Mouse (Mus musculus) left cerebral cortex, postnatal 25 days (tissue): ENCODE measurements at regions not wholly inside any gene's neighbourhood (a gene's known extent, or its start where the extent isn't known, plus 50 kb on each side); places are given as distances from the start of the nearest gene placed in this dataset.
"Not testable (repeated sequence)": the region's sequence is repeated elsewhere in the genome, so short reads cannot be mapped to it uniquely, and the experiment has no call there.

Experiments
- DNase-seq, 2 experiments: peaks; one replicate each; pipeline ENCODE4 v3.0.0; 2022; ENCODE audit warnings: low spot score in 2 of 2, mixed read lengths in 1 of 2
- intact Hi-C: fragments of 180-260 bp; cut with DNase I; formaldehyde crosslinking; loops from one replicate; pipeline ENCODE4 v1.15.1; 2025

DNA sequence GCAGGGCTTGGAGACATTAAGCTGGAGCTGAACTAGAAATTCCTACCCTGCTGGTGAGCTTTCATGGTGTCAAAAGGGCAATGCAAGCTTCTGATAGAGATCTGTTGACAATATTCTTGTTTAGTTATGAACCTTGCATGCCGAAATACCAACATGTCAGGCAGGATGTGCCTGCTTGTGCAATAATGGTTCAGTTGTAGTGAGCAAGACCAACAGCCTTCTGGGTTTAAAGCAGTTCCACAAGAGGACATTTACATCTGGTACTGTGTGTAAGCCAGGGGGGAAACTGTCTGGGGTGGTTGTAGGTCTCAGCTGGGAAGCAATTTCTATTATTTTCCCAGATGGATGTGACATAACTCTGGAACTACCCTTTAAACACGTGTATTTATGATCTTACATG lies 987.6 kb upstream of the Gm38303 start:
- intact Hi-C loops = no loop called here
- no peak for DNase-seq

DNA sequence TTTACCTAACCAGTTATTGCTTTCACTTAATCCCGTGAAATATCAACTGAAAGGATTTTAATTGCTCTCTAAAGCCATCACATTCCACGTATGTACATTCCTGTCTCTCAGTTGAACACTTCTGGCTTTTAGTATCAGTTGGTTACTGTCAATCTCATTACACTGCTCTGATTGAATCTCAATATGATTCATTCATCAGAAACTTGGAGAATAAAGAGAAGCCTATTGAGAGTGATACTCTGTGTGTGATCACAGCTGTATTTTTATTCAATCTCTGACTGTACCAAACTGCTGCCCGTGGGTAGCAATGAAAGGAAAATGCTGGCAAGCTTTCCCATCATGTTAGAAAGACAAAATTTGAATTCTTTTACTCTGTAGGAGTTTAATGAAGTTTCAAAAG lies 957.5 kb upstream of the Gm38303 start:
- peak in 1 of 2 experiments; percentile 21 for DNase-seq
- intact Hi-C loops = no loop called here

DNA sequence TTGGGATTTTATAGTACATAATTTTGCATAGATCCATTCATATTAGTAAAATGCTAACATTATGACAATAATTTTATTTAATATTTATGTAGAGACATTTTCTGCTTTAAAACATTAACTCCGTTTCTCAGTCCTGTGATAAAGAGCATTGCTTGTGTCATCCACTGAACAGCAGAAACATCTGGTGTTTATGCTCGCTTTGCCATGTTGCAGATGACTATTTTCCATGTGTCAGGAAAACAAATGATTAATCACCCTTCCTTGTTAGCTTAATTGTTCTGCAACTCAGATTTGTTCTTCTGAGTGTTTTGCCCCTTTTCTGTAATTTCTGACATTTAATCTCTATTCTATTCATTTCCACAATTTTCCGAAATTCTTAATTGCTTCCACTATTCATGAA lies 925.6 kb upstream of the Gm38303 start:
- DNase-seq = no peak

DNA sequence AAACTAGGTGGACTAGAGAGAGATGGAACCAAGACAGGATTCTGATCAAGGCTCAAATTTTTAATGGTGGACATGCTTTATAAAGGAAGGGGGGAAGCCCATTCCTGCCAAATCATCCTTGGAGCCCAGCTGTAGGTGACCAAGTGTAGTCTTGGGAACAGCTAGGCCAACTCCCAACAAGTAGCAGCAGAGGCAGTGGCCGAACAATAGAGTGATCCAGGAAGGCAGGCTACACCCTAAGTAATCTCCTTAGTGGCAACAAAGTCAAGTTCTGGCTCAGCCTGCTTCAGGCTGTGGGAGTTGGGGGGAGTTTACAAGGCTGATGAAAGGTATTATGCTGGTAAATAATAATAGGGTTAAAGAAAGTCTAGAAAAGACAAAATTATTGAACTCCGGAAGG lies 878.5 kb upstream of the Gm38303 start:
- intact Hi-C loops = no loop called here
- DNase-seq = no peak

More for the DNA sequence above, 925.6 kb upstream of the Gm38303 start:
- intact Hi-C loops = no loop called here

DNA sequence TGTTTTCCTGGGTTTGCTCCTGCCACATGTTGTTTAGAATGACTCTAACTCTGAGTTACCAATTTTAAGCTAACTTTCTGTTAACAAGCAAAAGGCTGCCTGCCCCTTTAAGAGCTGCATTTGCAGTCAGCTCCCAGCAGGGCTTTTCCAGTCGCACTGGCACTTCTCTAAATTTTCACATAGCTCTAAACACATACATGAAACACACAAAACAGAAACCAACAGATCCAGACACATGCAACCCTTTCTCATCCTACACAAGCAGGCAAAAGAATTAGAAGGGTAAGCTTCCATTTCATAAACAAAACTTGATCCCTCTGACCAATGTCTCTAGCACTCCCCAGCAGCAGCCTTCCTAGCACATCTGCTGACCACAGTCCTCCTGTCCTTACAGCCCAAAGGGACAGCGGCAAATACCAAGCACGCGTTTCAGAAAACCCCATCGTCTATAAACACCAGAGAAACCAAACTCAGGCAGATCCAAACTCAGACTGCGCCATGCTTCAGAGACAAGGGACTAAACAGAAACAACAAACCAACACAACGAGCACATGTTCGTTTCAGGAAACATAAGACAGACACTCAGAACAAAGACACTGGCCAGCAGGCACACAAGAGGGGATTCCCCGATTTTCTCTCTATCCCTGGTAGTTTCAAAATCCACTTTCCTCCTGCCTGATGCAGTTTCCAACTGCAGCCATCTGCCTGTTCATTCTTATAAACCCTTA lies 877.6 kb upstream of the Gm38303 start:
- DNase-seq, intact Hi-C loops: not testable (repeated sequence)

DNA sequence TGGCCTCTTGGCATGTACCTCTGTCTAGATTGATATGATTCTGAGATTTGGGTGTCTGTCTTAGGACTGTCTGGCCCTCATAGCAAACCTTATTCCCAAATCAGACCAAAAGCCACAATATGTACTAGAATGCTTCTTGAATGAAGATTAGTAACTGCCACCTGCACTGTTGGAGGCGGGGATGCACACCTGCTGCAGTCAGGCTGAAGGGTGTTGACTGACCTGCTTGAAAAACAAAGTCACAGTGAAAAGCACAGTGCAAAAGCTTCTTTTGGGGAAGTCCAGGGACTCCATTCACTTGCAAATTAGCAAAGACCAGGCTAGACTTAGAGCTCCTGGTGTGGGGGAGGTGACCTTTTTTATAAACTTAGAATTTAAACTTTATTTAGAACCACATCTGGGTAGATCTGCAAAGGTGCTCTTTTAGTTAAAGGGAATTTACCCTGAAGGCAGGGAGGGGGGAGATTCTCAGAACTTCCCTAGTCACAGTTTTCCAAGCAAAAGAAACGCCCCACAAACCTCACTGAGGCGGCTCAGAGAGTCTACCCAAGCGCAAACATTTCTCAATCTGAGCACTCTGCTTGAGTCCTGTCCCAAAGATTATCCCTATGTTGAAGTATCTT lies 876.9 kb upstream of the Gm38303 start:
- intact Hi-C loops, DNase-seq: not testable (repeated sequence)

DNA sequence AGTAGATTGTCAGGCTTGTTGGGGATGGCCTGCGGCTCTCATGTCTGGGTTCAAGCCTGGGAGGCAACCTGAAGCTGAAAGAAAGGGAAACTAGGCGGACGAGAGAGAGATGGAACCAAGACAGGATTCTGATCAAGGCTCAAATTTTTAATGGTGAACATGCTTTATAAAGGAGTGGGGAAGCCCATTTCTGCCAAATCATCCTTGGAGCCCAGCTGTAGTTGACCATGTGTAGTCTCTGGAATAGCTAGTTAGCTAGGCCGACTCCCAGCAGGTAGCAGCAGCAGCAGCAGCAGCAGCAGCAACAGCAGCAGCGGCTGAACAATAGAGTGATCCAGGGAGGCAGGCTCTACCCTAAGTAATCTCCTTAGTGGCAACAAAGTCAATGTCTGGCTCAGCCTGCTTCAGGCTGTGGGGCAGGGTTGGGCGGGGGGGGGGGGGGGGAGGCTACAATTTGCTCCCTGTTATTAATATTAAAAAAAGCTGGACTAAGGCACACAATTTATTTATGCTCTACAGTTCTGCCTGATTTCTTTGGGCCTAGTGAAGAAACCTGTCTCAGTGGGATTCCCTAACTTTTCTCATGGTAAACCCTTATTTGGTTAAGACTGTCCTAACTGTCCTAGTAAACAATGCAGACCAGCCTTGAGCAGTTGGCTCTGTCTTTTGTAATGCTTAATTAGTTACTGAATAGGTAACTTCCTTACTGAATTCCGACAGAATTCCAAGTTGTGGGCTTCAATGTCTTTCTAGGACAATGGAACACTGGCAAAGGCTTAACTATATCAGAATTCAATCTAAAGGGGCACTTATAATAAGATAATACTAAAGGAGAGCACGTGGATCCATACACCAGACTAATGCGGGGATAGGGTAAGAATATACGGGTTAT lies 875.7 kb upstream of the Gm38303 start:
- intact Hi-C loops, DNase-seq: not testable (repeated sequence)

DNA sequence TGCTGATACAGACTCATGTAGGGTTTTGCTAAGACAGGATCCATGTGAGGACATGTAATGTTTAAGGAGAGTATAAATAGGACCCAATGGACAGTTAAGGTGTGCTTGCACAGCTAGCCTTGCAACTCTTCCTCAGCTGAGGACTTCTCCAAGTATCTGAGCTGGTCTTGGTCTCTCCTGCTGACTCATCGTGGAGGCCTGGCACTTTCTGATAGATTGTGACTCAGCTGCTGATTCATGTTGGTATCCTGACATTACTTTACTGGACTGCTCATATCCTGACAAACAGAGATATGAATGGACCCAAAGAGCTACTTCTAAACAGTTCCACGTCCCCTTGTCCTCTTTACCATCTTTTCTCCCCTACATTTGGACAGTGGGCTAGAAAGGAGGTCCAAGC lies 838.5 kb upstream of the Gm38303 start:
- peak in 1 of 2 experiments; percentile 8 for DNase-seq
- intact Hi-C loops = no loop called here

DNA sequence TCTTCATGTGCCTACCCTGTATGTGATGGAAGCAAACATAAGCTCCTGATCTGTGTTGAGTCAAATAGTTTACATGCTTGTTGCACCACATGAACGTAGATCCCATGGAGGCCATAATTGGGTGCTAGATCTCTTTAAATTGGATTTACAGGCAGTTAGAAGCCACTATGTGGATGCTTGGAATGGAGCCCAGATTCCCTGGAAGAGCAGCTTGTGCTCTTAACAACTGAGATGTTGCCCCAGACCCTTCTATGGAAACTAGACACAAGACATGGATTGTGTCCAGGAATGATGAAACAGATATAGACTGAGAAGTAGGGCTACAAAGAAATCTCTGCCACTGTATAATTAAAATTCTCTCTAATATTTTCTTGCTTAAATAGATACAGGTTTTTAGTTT lies 819.9 kb upstream of the Gm38303 start:
- intact Hi-C loops = no loop called here
- peak; percentile 22 to 49 for DNase-seq
